ENCODE assay signal across 21 mouse cellular contexts in the genomic region with DNA sequence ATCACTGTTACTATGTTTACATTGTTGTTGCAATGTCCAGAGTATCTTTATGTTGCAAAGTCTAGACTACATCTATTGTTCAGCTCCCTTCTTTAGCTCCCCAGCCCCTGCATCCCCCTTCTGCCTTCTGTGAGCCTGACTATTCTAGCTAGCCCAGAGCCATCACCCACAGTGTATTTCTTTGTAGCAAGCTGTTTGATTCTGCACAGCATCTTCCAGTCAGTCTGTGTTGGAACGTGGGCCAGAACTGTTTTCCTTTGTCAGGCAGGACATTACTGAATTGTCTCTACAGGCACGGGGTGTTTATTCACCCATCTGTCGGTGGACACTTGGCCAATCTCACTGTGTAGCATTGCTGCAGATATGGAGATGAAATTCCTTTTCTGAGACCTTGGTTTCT.
DNase-seq lines count a peak whose midpoint lies in the region; ATAC-seq and TF ChIP-seq lines count a peak whose summit lies in the region.
"Had no signal": no experiment of that assay in that cellular context is flagged by ENCODE, and none has a peak within 500 bp of the region (broad histone marks: within the 10 kb centered on the region; RNA-seq: fewer than 3 reads in every experiment).

No protein-coding gene starts in this region.

- peak; percentile 10 to 12 for DNase-seq in cerebellum, adult 18-20 months
- no peak for DNase-seq in cerebellum, adult 11-12 months
- peak; percentile 15 for DNase-seq in midbrain, postnatal 0 days (ENCODE audit: low spot score)
- DNase-seq in layer of hippocampus, postnatal 14 days (ENCODE audit: low spot score in 2 of 2), result peak; percentile 16 to 37
- DNase-seq in B cell, adult 2 months, result no peak
- DNase-seq: adrenal gland, postnatal 10 days; gastrocnemius, postnatal 36 days; kidney, adult 8-10 months; kidney, postnatal 25 days; lung, postnatal 4 days; spleen, adult 18-20 months; thymus, adult 2 months had no signal

- no peaks in the 10 kb centered on the region for H3K4me1 ChIP-seq in hindbrain, embryonic 16.5 days (ENCODE audit: control insufficient read depth, insufficient read depth, low read depth, low read length)
- H3K4me1 ChIP-seq in hindbrain, embryonic 13.5 days (replicated peaks), result 0 out of 2 replicates have a peak, but pooled peaks cover 11% of the 10 kb centered on the region
- no peaks in the 10 kb centered on the region for H3K4me1 ChIP-seq in midbrain, postnatal 0 days (ENCODE audit: insufficient read depth, low read length)
- H3K4me1 ChIP-seq in midbrain, embryonic 16.5 days (ENCODE audit: control insufficient read depth, insufficient read depth, low read length), result no peaks in the 10 kb centered on the region
- H3K4me1 ChIP-seq: lung, embryonic 15.5 days had no signal

- H3K4me3 ChIP-seq in hindbrain, embryonic 16.5 days (ENCODE audit: low read length), result no peak overlapping the region
- no peak overlapping the region for H3K4me3 ChIP-seq in hindbrain, embryonic 13.5 days
- no peak overlapping the region for H3K4me3 ChIP-seq in midbrain, postnatal 0 days (ENCODE audit: low read depth, low read length)
- no peak overlapping the region for H3K4me3 ChIP-seq in midbrain, embryonic 16.5 days (ENCODE audit: low read depth, low read length)
- H3K4me3 ChIP-seq: lung, embryonic 15.5 days; midbrain, embryonic 10.5 days; neural tube, embryonic 13.5 days had no signal

- no peak for TF ChIP-seq CTCF in midbrain, postnatal 0 days (IDR thresholded peaks at IDR 0.05)

- no peak overlapping the region for H3K4me2 ChIP-seq in hindbrain, embryonic 16.5 days (ENCODE audit: low read length)
- no peak overlapping the region for H3K4me2 ChIP-seq in hindbrain, embryonic 13.5 days
- no peak overlapping the region for H3K4me2 ChIP-seq in midbrain, postnatal 0 days (ENCODE audit: low read depth, low read length, poor library complexity, severe bottlenecking)
- no peak overlapping the region for H3K4me2 ChIP-seq in midbrain, embryonic 16.5 days (ENCODE audit: low read length)
- H3K4me2 ChIP-seq: lung, embryonic 15.5 days; neural tube, embryonic 13.5 days had no signal

- H3K27ac ChIP-seq in hindbrain, embryonic 16.5 days (ENCODE audit: low read depth, low read length), result 0 out of 2 replicates have a peak overlapping the region, but pooled peaks have one; percentile 8
- no peak overlapping the region for H3K27ac ChIP-seq in hindbrain, embryonic 13.5 days
- no peak overlapping the region for H3K27ac ChIP-seq in midbrain, postnatal 0 days (ENCODE audit: low read depth, low read length)
- no peak overlapping the region for H3K27ac ChIP-seq in midbrain, embryonic 16.5 days (ENCODE audit: low read length)
- H3K27ac ChIP-seq: liver, embryonic 14.5 days; lung, embryonic 15.5 days; neural tube, embryonic 13.5 days had no signal

- no peaks in the 10 kb centered on the region for H3K27me3 ChIP-seq in hindbrain, embryonic 16.5 days (replicated peaks; ENCODE audit: control insufficient read depth, insufficient read depth, low read length)
- no peaks in the 10 kb centered on the region for H3K27me3 ChIP-seq in hindbrain, embryonic 13.5 days
- no peaks in the 10 kb centered on the region for H3K27me3 ChIP-seq in midbrain, postnatal 0 days (ENCODE audit: insufficient read depth, low read length)
- no peaks in the 10 kb centered on the region for H3K27me3 ChIP-seq in midbrain, embryonic 16.5 days (ENCODE audit: control insufficient read depth, insufficient read depth, low read depth, low read length)
- H3K27me3 ChIP-seq: lung, embryonic 15.5 days; neural tube, embryonic 13.5 days had no signal

- H3K36me3 ChIP-seq in hindbrain, embryonic 16.5 days (ENCODE audit: control insufficient read depth, insufficient read depth, low read length), result no peaks in the 10 kb centered on the region
- no peaks in the 10 kb centered on the region for H3K36me3 ChIP-seq in hindbrain, embryonic 13.5 days
- no peaks in the 10 kb centered on the region for H3K36me3 ChIP-seq in midbrain, postnatal 0 days (ENCODE audit: insufficient read depth, low read length)
- no peaks in the 10 kb centered on the region for H3K36me3 ChIP-seq in midbrain, embryonic 16.5 days (ENCODE audit: control insufficient read depth, insufficient read depth, low read length)
- H3K36me3 ChIP-seq: G1E; lung, embryonic 15.5 days; midbrain, embryonic 10.5 days; neural tube, embryonic 13.5 days had no signal

- 29% methylated on average over 3 of the region's 3 CpGs for WGBS in hindbrain, embryonic 16.5 days
- WGBS in hindbrain, embryonic 13.5 days, result 32% methylated on average over 3 of the region's 3 CpGs
- 47% methylated on average over 3 of the region's 3 CpGs for WGBS in midbrain, postnatal 0 days
- 43% methylated on average over 3 of the region's 3 CpGs for WGBS in midbrain, embryonic 16.5 days

- H3K9me3 ChIP-seq in hindbrain, embryonic 16.5 days (ENCODE audit: control insufficient read depth, low read length), result no peaks in the 10 kb centered on the region
- no peaks in the 10 kb centered on the region for H3K9me3 ChIP-seq in hindbrain, embryonic 13.5 days
- no peaks in the 10 kb centered on the region for H3K9me3 ChIP-seq in midbrain, postnatal 0 days (ENCODE audit: low read length)
- no peaks in the 10 kb centered on the region for H3K9me3 ChIP-seq in midbrain, embryonic 16.5 days (replicated peaks; ENCODE audit: control insufficient read depth, low read length, poor library complexity, severe bottlenecking)
- H3K9me3 ChIP-seq: lung, embryonic 15.5 days; midbrain, embryonic 10.5 days; neural tube, embryonic 13.5 days had no signal

- H3K9ac ChIP-seq in hindbrain, embryonic 16.5 days (ENCODE audit: low read depth, low read length), result no peak overlapping the region
- H3K9ac ChIP-seq in hindbrain, embryonic 13.5 days, result no peak overlapping the region
- no peak overlapping the region for H3K9ac ChIP-seq in midbrain, postnatal 0 days (replicated peaks; ENCODE audit: low read length, poor library complexity, severe bottlenecking)
- no peak overlapping the region for H3K9ac ChIP-seq in midbrain, embryonic 16.5 days (ENCODE audit: low read depth, low read length)
- H3K9ac ChIP-seq: liver, embryonic 14.5 days; lung, embryonic 15.5 days; neural tube, embryonic 13.5 days had no signal

- ATAC-seq in hindbrain, embryonic 16.5 days, result no peak
- ATAC-seq in hindbrain, embryonic 13.5 days (ENCODE audit: low FRiP score), result no peak
- no peak for ATAC-seq in midbrain, postnatal 0 days (ENCODE audit: low FRiP score)
- ATAC-seq in midbrain, embryonic 16.5 days, result no peak
- ATAC-seq: activated CD4-positive, CD25-positive, alpha-beta regulatory T cell, adult 4 months had no signal

Comparison
In these comparisons a context has a peak if more than half of its experiments do, and no peak if none do; other contexts are left out.
1. DNase-seq: peak in cerebellum, adult 18-20 months (2 of 2), midbrain, postnatal 0 days (single experiment) and layer of hippocampus, postnatal 14 days (2 of 2); none in cerebellum, adult 11-12 months (single experiment) and B cell, adult 2 months (0 of 2).